Mouse (Mus musculus) E14TG2a.4 (cell line): ENCODE results near the gene Dtl.

ENCODE experiments used
- CTCF ChIP-seq: conservative IDR thresholded peaks from 2 replicates; pipeline ENCODE4 v1.5.1; 2014; ENCODE audit warnings: low read length
- POU5F1 ChIP-seq: IDR thresholded peaks from 2 replicates; pipeline ENCODE4 v1.6.1; 2014; ENCODE audit warnings: low read length, borderline replicate concordance

DNA sequence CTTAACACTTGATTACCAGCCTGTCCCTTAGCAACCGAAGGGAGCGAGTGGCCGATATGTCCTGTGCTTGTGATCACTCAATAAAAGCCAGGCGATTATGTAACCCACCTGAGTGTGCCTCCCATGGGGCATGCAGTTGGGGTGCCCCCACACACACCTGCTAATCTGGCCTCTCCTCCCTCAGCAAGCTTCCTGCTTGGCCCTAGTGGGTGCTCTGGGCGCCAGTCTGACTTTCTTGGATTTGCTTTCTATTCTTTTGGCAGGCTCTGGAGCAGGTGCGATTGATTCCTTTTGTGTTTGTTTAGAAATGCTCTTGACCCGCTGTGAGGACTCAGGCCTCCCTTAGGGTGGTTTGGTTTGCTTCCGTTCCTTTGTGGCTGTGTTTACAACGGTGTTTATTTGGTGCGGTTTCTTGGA is 80.3 kb downstream of the Dtl start:
- no peak for TF ChIP-seq CTCF
- no peak for TF ChIP-seq POU5F1
